Mouse (Mus musculus): ENCODE results near the gene Dpagt1.

DNA sequence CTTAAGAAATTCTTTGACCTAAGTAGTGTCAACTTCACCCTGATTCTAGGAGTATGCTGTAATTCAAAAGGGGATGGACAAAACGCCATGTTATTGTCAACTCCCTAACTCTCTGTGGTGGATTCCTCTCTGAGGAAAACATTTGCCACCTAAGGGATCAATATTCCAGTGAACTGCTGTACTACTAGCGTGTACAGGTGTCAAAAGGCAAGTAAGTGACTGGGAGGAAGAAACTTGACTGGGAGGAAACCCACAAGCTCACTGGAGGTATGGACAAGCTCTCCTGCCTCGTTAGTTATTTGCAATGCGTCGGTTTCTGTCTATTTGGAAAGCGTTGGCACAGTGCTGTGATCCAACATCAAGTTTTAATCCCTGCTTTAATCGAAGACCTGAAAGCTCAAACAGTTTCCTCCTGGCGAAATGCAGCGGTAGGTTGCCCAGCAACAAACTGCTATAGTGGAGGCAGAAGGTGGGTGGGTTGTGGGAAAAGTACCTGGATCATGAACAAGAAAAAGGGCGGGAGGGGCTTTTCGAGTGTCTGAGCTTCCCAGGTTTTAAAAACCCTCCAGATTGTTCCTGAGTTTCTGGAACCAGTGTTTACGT lies at the start of gene Dpagt1:
- TF ChIP-seq POLR2A (IDR thresholded peaks at IDR 0.05; ENCODE audit: low read depth, low read length), result no peak
- no peak for TF ChIP-seq CTCF (IDR thresholded peaks at IDR 0.05; ENCODE audit: extremely low read depth, insufficient read length, insufficient replicate concordance, low read depth, low read length)
